Mouse (Mus musculus): Measurements from ENCODE around the gene Oprl1. TPM values are rescaled to one million over a fixed set of nuclear protein-coding genes. Genes with fewer than 3 reads are reported as not detected.

The Oprl1 gene
- polyA plus RNA-seq, 1 experiment from 2014 or later: 28.4 TPM

DNA sequence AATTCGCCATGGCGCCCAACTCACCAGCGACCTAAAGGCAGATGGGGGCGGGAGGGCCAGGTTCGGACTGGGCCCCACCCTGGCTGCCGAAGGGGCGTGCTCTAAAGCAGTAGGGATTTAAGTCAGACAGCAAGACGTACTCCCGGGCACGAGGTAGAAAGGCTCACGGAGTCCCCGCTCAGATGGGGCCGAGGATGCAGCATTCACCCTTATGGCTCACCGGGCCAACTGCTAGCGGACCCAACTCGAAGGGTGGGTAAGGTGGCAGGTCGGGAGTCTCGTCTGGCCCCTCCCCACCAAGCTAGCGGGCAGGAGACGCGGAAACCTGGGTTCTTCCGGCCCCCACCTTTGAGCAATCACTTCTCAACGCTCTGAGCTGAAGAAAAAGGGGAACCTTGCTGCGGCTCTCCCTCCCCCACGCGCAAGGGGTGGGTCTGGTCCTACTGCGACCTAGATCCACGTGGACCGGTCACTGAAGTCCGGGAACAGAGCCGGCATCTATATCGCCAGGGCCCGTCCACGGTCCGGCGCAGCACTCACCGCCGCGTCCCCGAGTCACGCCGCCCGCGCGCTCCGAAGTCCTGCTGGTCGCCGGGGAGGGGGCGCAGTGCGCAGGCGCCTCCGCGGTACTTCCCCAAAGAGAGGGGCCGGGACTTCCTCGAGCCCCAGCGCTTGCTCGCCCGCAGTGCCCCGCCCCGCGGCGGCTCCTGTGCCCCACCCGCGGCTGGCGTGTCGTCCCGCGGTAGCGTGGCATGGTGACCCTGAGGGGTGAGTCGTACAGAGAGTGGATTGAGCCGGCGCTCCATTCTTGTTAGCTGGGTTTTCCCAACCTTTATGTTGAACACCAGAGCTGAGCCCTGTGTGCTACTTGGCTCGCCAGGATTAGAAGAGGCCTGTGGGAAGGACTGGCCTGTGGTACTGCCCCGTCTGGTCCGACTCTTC lies 21.2 kb upstream of the Oprl1 start, which contains the start of gene Rgs19:
Gene Rgs19, minus strand, starts transcription at position 639 of the 942 bp plus-strand sequence.
- under 1% methylated on average over 69 of the region's 75 CpGs for WGBS
- H3K36me3 ChIP-seq (replicated peaks): peaks cover 15% of the 10 kb centered on the region
- peaks cover 10% of the 10 kb centered on the region; the same call in 1 of the 2 replicates for H3K27me3 ChIP-seq
- H3K4me1 ChIP-seq: peaks cover 16% of the 10 kb centered on the region
- H3K27ac ChIP-seq: peak within 1 kb of the TSS; percentile 59
- H3K9ac ChIP-seq: peak within 1 kb of the TSS; percentile 80
- no peaks in the 10 kb centered on the region for H3K9me3 ChIP-seq
- peak; percentile 87 for ATAC-seq (ENCODE audit: low FRiP score)
- peak within 1 kb of the TSS; percentile 72 for H3K4me3 ChIP-seq (replicated peaks)
- H3K4me2 ChIP-seq: peak within 1 kb of the TSS; percentile 85

GRCm38 (mm10) chr2:181694581-181694980 lies 20.2 kb upstream of the Oprl1 start:
- no peak for ATAC-seq (ENCODE audit: low FRiP score)
- Histone ChIP-seq H3K27me3 (peaks cover 10% of the 10 kb centered on the region; the same call in 1 of the 2 replicates), H3K4me2 (no peak overlapping the region; the same call in 1 of the 2 replicates), H3K9ac (no peak overlapping the region), H3K4me1 (peaks cover 16% of the 10 kb centered on the region), H3K36me3 (replicated peaks) (peaks cover 6% of the 10 kb centered on the region), H3K9me3 (no peaks in the 10 kb centered on the region), H3K27ac (no peak overlapping the region; the same call in 1 of the 2 replicates), H3K4me3 (replicated peaks) (no peak overlapping the region)
- WGBS: 90% methylated on average over 3 of the region's 3 CpGs

DNA sequence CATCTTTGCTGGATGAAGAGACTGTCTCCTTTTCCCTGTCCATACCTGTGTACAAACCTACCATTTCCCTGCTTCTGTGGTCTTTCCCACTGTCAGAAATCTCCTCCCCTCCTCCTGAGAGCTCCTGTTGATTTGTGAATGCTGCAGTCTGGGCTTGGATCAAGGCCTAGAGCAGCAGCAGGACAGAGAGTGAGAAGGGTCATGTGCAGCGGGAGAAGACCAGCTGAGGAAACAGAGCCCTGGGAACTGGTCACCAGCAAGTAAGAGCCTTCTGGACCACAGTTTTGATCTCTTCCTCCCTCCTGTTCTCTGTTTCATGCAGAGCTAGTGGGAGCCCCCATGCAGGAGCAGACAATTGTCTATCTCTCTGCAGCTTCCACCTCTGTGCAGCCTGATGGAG lies 19.0 kb upstream of the Oprl1 start:
- no peak for ATAC-seq (ENCODE audit: low FRiP score)
- H3K4me2 ChIP-seq: no peak overlapping the region

GRCm38 (mm10) chr2:181696801-181697420 lies 17.9 kb upstream of the Oprl1 start:
- no peaks in the 10 kb centered on the region for H3K36me3 ChIP-seq (replicated peaks)
- no peak overlapping the region for H3K4me2 ChIP-seq
- H3K27me3 ChIP-seq: peaks cover 10% of the 10 kb centered on the region; the same call in 1 of the 2 replicates
- peaks cover 16% of the 10 kb centered on the region for H3K4me1 ChIP-seq
- no peak overlapping the region for H3K9ac ChIP-seq
- no peak overlapping the region for H3K27ac ChIP-seq
- H3K4me3 ChIP-seq (replicated peaks): no peak overlapping the region
- H3K9me3 ChIP-seq: no peaks in the 10 kb centered on the region
- 76% methylated on average over 33 of the region's 33 CpGs for WGBS
- no peak for ATAC-seq (ENCODE audit: low FRiP score)

More for the DNA sequence above, 19.0 kb upstream of the Oprl1 start:
- H3K4me1 ChIP-seq: peaks cover 16% of the 10 kb centered on the region
- no peaks in the 10 kb centered on the region for H3K9me3 ChIP-seq
- no peak overlapping the region for H3K4me3 ChIP-seq (replicated peaks)
- H3K36me3 ChIP-seq (replicated peaks): no peaks in the 10 kb centered on the region
- WGBS: 96% methylated on average over 1 of the region's 1 CpGs
- H3K9ac ChIP-seq: no peak overlapping the region
- H3K27me3 ChIP-seq: peaks cover 10% of the 10 kb centered on the region; the same call in 1 of the 2 replicates
- no peak overlapping the region for H3K27ac ChIP-seq

GRCm38 (mm10) chr2:181698241-181698640 lies 16.6 kb upstream of the Oprl1 start, which contains the start of gene Lkaaear1:
Gene Lkaaear1 (minus strand): TSS chr2:181698442.
- H3K27ac ChIP-seq: no peak within 1 kb of the TSS
- no peaks in the 10 kb centered on the region for H3K9me3 ChIP-seq
- no peak for ATAC-seq (ENCODE audit: low FRiP score)
- 51% methylated on average over 5 of the region's 5 CpGs for WGBS
- no peaks in the 10 kb centered on the region for H3K36me3 ChIP-seq (replicated peaks)
- no peak within 1 kb of the TSS for H3K9ac ChIP-seq
- H3K4me1 ChIP-seq: peaks cover 4% of the 10 kb centered on the region
- no peak within 1 kb of the TSS for H3K4me2 ChIP-seq
- H3K4me3 ChIP-seq (replicated peaks): no peak within 1 kb of the TSS
- H3K27me3 ChIP-seq: peaks cover 10% of the 10 kb centered on the region; the same call in 1 of the 2 replicates

DNA sequence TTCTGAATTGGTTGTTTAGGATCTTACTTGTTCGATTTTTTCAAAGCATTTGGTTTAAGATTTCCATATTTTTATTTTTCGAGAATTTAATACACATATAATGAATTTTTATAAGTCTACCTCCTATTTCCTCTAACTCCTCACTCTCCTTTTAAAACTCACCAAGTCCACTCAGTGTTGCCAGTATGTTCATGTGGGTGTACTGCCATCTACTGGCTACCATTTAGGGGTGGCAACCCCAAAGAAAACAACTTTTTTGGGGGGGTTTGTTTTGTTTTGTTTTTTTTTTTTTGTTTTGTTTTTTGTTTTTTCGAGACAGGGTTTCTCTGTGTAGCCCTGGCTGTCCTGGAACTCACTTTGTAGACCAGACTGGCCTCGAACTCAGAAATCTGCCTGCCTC lies 8.1 kb upstream of the Oprl1 start:
- Histone ChIP-seq H3K4me3 (replicated peaks) (no peak overlapping the region), H3K9ac (no peak overlapping the region), H3K4me1 (no peaks in the 10 kb centered on the region), H3K4me2 (no peak overlapping the region), H3K36me3 (replicated peaks) (no peaks in the 10 kb centered on the region), H3K27ac (no peak overlapping the region), H3K9me3 (no peaks in the 10 kb centered on the region), H3K27me3 (no peaks in the 10 kb centered on the region)
- 46% methylated on average over 4 of the region's 4 CpGs for WGBS
- ATAC-seq (ENCODE audit: low FRiP score): no peak

GRCm38 (mm10) chr2:181713749-181714148 lies 1.1 kb upstream of the Oprl1 start:
- H3K9ac ChIP-seq: peak overlapping the region; percentile 21
- H3K27ac ChIP-seq: peak overlapping the region; percentile 81
- ATAC-seq (ENCODE audit: low FRiP score): peak; percentile 85
- H3K36me3 ChIP-seq (replicated peaks): peaks cover 6% of the 10 kb centered on the region
- H3K4me3 ChIP-seq (replicated peaks): no peak overlapping the region
- no peaks in the 10 kb centered on the region for H3K9me3 ChIP-seq
- WGBS: 50% methylated on average over 1 of the region's 1 CpGs
- peaks cover 34% of the 10 kb centered on the region for H3K4me1 ChIP-seq
- peak overlapping the region; percentile 25; the same call in 1 of the 2 replicates for H3K4me2 ChIP-seq
- H3K27me3 ChIP-seq: no peaks in the 10 kb centered on the region

GRCm38 (mm10) chr2:181715382-181715781 lies 566 bp downstream of the Oprl1 start:
- peak overlapping the region; percentile 46 for H3K9ac ChIP-seq
- peak overlapping the region; percentile 54 for H3K4me2 ChIP-seq
- H3K27ac ChIP-seq: peak overlapping the region; percentile 81
- H3K9me3 ChIP-seq: no peaks in the 10 kb centered on the region
- peaks cover 19% of the 10 kb centered on the region for H3K36me3 ChIP-seq (replicated peaks)
- WGBS: 58% methylated on average over 3 of the region's 3 CpGs
- peak; percentile 12; the same call in 1 of the 2 replicates for ATAC-seq (ENCODE audit: low FRiP score)
- no peaks in the 10 kb centered on the region for H3K27me3 ChIP-seq
- H3K4me1 ChIP-seq: peaks cover 34% of the 10 kb centered on the region
- H3K4me3 ChIP-seq (replicated peaks): peak overlapping the region; percentile 42

GRCm38 (mm10) chr2:181716991-181717390 lies 2.2 kb downstream of the Oprl1 start:
- Histone ChIP-seq H3K4me3 (replicated peaks) (no peak overlapping the region), H3K9ac (no peak overlapping the region), H3K36me3 (replicated peaks) (peaks cover 19% of the 10 kb centered on the region), H3K27ac (no peak overlapping the region), H3K27me3 (no peaks in the 10 kb centered on the region), H3K9me3 (no peaks in the 10 kb centered on the region), H3K4me1 (peaks cover 34% of the 10 kb centered on the region), H3K4me2 (peak overlapping the region; percentile 54)
- WGBS: 80% methylated on average over 3 of the region's 3 CpGs
- ATAC-seq (ENCODE audit: low FRiP score): no peak

DNA sequence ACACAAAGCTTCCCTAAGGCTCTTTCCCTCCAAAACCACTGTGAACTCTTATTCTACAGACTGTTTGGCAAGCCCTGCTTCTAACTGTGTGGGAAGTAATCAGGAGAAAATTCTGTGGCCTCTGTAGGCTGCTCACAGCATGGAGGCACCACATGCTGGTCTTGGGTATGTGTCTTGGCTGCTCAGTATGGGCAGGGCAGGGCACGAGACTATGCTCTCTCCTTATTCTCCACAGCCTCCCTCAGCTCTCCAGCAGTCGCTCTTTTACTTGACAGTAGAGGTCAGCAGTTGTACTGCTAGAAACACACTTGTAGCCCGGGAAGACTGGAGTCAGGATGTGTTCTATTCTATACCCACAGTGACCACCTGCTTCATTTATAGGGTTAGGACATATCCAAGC lies 5.2 kb downstream of the Oprl1 start:
- H3K9me3 ChIP-seq: no peaks in the 10 kb centered on the region

DNA sequence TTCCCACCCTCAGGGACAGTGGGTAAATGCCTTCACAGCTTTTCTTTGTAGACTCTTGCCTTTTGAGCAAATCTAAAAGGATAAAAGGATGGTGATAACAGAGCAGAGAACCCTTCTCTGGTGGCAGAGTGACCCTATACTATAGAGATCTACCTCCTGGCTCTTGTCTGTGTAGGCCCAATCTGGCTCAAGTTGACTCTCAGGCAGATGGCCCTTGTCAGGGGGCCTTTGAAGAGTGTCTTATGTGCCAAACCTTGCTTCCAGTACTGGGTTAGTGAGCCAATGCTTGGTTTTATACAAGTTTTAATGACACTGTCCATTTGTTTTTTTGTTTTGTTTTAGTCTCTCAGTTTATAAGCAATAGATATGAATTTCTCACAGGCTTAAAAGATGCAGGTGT lies 6.4 kb downstream of the Oprl1 start:
- H3K9ac ChIP-seq: no peak overlapping the region
- H3K4me2 ChIP-seq: no peak overlapping the region
- peaks cover 2% of the 10 kb centered on the region; the same call in 1 of the 2 replicates for H3K4me1 ChIP-seq
- no peak overlapping the region for H3K4me3 ChIP-seq (replicated peaks)
- ATAC-seq (ENCODE audit: low FRiP score): no peak
- no peaks in the 10 kb centered on the region for H3K27me3 ChIP-seq
- H3K9me3 ChIP-seq: no peaks in the 10 kb centered on the region
- no peak overlapping the region for H3K27ac ChIP-seq
- peaks cover 19% of the 10 kb centered on the region for H3K36me3 ChIP-seq (replicated peaks)

More for the DNA sequence above, 5.2 kb downstream of the Oprl1 start:
- H3K36me3 ChIP-seq (replicated peaks): peaks cover 19% of the 10 kb centered on the region
- no peak overlapping the region for H3K27ac ChIP-seq
- H3K27me3 ChIP-seq: no peaks in the 10 kb centered on the region
- H3K4me1 ChIP-seq: peaks cover 14% of the 10 kb centered on the region
- no peak overlapping the region for H3K9ac ChIP-seq
- H3K4me2 ChIP-seq: no peak overlapping the region
- H3K4me3 ChIP-seq (replicated peaks): no peak overlapping the region
- 40% methylated on average over 3 of the region's 3 CpGs for WGBS
- ATAC-seq (ENCODE audit: low FRiP score): no peak

- Histone ChIP-seq H3K9ac (no peak overlapping the region), H3K27ac (no peak overlapping the region), H3K36me3 (replicated peaks) (peaks cover 19% of the 10 kb centered on the region), H3K27me3 (no peaks in the 10 kb centered on the region), H3K9me3 (no peaks in the 10 kb centered on the region), H3K4me3 (replicated peaks) (no peak overlapping the region), H3K4me1 (peaks cover 2% of the 10 kb centered on the region; the same call in 1 of the 2 replicates), H3K4me2 (no peak overlapping the region)
- ATAC-seq (ENCODE audit: low FRiP score): peak; percentile 65; the same call in 1 of the 2 replicates
- WGBS: 19% methylated on average over 3 of the region's 3 CpGs
Measured at GRCm38 (mm10) chr2:181722213-181722612, 7.4 kb downstream of the Oprl1 start.
